Mouse (Mus musculus) hematopoietic multipotent progenitor cell, adult 10-12 weeks (in vitro differentiated cells): Measurements from ENCODE around the gene Abi1. TPM values are rescaled to one million over a fixed set of nuclear protein-coding genes. Genes with fewer than 3 reads are reported as not detected.

Source experiments
- polyA plus RNA-seq: library from polyadenylated mRNA; stranded (reverse); fragments of >175 nt; gene quantifications from 2 replicates; pipeline ENCODE4 v1.2.3, GENCODE M21; 2012; ENCODE audit warnings: low replicate concordance

Abi1 gene
- polyA plus RNA-seq, result 49.1 and 126 TPM in 2 replicates

DNA sequence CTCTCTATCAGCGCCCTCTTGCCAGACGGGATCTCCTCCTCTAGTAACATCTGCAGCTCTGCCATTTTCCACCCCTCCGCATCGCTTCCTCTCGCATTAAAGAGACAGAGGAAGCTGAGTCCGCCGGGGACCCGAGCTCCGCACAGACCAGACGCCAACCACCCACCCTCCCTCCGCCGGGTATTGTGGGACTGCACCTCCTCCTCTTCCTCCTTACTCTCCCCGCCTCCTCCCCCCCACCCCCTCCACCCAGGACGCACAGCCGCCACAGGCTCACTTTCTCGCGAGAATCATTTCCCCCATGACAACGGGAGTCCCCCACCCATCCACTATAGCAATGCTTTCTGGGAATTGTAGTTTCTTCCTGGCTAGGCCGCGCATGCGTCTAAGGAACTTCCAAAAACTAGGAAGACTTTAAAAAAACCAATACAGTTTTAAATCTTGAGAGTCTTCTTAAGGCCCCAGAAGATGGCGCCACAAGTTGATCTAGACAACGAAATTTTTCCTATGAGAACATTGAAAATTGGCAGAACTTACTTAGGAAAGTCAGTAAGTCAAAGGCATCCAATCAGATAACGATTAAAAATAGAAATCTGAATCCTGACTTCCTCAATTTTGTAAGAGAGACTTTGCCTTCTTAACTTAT is at the start of gene Abi1:
TSS of gene Abi1 (minus strand) at position 241 of the 646 bp plus-strand sequence.

DNA sequence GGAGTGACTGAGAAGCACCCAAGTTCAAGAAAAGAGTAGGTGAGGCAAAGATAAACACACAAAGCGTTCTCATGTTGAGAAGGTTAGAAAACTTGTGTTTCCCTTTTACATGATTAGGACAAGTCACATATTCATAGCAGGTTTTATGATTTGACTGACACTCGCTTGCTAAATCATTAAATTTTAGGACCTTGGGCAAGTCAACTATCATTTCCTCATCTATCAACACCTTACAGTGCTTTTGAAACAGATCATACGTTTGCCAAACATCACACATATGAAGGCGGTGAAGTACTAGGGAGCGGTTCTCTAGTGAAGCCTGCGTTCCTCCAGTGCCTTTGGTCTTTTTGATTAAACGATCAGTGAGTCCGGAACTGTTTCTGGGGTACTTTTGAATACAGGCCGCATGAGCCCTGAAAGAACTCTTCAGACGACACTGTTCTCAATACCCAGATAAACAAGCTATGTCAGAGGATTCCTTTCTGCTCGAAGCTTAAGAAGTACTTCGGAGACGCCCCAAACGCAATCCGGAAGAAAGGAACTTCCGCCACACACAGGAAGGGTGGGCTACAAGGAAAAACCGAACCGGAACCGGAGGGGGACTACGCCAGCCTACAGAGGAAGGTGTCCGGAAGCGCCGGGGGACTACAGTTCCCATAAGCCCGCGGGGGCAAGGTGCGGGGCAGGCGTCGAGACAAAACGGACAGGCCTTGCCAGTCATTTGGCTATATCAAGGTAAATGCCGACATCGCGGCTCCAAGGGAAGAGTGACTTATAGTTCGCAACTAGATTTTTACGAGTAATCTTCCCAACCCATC is 27.7 kb upstream of the Abi1 start, which contains the start of gene Acbd5:
TSS of gene Acbd5 (plus strand) at position 616 of the 818 bp plus-strand sequence.

DNA sequence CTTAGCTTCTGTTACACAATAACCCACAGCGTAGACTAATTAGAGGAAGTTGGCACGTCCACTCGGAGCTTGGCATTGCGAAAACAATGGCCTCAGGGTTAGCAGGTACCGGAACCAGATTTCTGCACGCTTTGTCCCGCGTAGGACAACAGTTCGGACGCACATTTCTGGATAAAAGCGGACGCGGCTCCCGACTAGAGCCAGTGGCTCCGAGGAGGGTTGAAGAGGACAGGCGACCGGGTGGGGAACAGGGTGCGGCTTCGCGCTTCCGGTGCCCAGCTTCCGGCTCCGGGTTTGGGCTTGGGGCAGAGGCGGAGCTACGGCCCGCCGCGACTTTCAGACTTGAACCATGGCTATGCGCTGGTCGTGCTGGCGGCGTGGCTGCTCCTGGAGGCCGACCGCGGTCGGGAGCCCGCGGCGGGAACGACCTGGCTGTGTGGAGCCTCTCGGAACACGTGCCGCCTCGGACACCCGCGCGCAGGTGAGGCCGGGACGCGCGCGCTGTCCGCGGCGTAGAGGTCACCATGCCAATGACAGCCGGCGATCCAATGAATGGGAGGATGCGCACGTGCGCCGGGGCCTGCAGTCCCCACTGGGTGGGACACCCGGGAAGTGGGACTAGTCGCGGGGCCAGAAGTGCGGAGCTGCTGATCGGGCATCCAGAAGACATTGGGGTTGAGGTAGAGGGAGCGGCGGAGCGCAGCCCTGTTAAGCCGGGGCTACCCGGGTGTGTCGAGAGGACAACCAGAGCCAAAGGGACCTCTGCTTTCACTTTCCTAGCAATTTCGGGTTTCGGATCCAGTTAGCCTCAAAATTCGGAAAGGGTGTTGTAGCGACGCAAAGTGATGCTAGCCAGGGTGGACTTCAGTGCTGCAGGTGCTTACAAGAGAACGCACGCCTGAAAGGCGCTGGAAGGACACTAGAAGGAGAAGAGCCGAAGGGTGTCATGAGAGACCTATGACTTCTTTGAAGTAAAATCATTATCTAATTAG is 144.5 kb downstream of the Abi1 start, which contains the start of gene Pdss1:
TSS of gene Pdss1 (plus strand) at position 241 of the 992 bp plus-strand sequence.

Other genes with a start within 250 kb of the Abi1 start
- gene Pdss1, start 144.7 kb downstream of the Abi1 start, polyA plus RNA-seq, result 4.7 and 5.5 TPM in 2 replicates
- gene Acbd5, start 27.9 kb upstream of the Abi1 start, polyA plus RNA-seq, result 8.8 and 14.1 TPM in 2 replicates
- gene Mastl, start 115.8 kb upstream of the Abi1 start, polyA plus RNA-seq, result 0.05 and 0.38 TPM in 2 replicates
- 1.9 and 11.2 TPM in 2 replicates for gene Yme1l1, start 116.1 kb upstream of the Abi1 start, polyA plus RNA-seq
- not detected in 2 replicates for gene 4931423N10Rik, start 167.2 kb upstream of the Abi1 start, polyA plus RNA-seq